Mouse (Mus musculus): Measurements from ENCODE around the gene Rbp1. TPM values are rescaled to one million over a fixed set of nuclear protein-coding genes. Genes with fewer than 3 reads are reported as not detected.
A peak's percentile ranks its signal among the peaks of the same experiment; 100 is the strongest.

Rbp1 gene
- polyA plus RNA-seq, 1 experiment, result 43.6 TPM

DNA sequence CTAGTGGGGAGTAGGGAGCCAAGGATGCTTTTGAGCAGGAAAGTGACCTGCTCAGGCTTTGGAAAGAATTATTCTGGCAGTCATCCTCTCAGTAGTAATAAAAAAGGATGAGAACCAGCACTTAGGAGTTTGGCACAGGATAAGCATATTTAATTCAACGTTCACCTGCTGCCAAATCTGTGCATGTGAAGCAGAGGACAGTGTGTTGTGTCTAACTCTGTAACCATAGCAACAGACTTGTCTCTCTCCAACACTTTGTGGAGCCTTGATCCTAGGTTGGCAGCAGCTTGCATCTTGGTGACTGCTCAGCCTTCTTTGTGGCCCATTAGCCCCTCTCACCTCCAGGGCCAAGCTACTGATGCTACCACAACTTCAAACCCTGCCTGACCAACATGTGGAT lies 28.2 kb downstream of the Rbp1 start:
- TF ChIP-seq POLR2A (IDR thresholded peaks at IDR 0.05; ENCODE audit: borderline replicate concordance, extremely low read depth, insufficient read depth, insufficient read length, poor library complexity, severe bottlenecking) (no peak), CTCF (IDR thresholded peaks at IDR 0.05; ENCODE audit: borderline replicate concordance, extremely low read depth, insufficient read depth, insufficient read length) (no peak)
- peak; percentile 72 for DNase-seq (ENCODE audit: low read depth)

DNA sequence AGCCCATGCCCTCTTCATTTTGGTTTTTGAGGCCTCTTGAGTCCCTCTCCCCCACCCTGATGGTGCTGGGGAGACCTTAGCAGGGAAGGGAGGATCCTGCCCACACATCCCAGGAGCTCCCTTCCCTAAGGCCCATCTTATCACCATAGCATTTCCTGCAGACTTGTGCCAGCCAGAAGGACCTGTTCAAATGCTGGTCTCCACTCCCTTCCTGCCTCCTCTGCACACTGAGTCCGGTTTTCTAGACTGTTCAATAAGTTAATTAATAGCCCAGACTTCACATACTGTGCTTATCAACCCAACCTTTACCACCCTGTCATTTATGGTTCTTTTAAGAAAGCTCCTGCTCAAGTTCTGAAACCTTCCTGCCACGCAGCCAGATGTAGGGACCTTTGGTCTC lies 43.9 kb downstream of the Rbp1 start:
- TF ChIP-seq POLR2A (IDR thresholded peaks at IDR 0.05; ENCODE audit: borderline replicate concordance, extremely low read depth, insufficient read depth, insufficient read length, poor library complexity, severe bottlenecking), result no peak
- no peak for TF ChIP-seq CTCF (IDR thresholded peaks at IDR 0.05; ENCODE audit: borderline replicate concordance, extremely low read depth, insufficient read depth, insufficient read length)
- DNase-seq (ENCODE audit: low read depth), result no peak

DNA sequence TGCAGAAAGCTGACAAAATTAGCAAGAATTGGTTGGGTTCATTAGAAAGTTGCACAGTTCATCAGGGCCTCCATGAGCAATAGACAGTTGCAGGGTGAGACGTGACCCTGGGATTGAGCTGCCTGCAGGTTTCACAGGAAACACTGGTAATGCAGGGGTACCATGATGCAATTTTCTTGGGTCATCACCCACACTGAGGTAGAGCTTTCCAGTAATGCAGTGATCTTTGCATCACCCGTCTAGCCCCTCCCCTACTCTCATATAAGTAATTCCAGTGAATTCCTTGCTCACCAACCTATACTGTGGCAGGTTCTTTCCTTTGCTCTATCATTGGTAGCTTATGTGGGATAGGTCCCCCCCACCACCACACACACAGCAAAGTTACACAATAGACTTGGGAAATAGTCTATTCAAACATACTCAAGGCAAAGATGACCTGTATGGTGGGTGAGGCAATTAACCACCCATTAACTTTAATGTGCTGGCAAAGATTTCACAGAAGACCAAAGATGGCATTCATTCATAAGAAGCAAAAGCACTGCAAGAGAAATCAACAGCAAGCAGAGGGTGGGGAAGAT lies 57.5 kb downstream of the Rbp1 start:
- TF ChIP-seq CTCF (IDR thresholded peaks at IDR 0.05; ENCODE audit: borderline replicate concordance, extremely low read depth, insufficient read depth, insufficient read length) (no peak), POLR2A (IDR thresholded peaks at IDR 0.05; ENCODE audit: borderline replicate concordance, extremely low read depth, insufficient read depth, insufficient read length, poor library complexity, severe bottlenecking) (no peak)
- no peak for DNase-seq (ENCODE audit: low read depth)

DNA sequence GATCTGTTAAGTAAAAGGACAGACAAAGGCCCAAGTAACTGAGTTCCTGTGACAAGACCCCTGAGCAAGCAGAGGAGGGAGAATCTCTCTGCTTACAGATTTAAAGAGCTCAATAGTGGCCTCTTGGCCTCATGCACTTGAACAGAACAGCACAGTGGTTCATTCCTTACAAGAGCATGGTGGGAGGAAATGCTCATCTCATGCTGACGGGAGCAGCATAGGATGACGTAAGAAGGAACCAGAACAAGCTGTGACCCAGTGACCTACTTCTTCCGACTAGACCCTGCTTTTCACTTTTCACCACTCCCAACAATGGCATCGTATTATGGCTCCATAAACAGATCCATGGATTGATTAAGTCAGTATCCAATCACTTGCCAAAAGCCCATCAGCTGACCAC lies 59.5 kb downstream of the Rbp1 start:
- DNase-seq (ENCODE audit: low read depth), result no peak
- TF ChIP-seq POLR2A (IDR thresholded peaks at IDR 0.05; ENCODE audit: borderline replicate concordance, extremely low read depth, insufficient read depth, insufficient read length, poor library complexity, severe bottlenecking) (no peak), CTCF (IDR thresholded peaks at IDR 0.05; ENCODE audit: borderline replicate concordance, extremely low read depth, insufficient read depth, insufficient read length) (no peak)

DNA sequence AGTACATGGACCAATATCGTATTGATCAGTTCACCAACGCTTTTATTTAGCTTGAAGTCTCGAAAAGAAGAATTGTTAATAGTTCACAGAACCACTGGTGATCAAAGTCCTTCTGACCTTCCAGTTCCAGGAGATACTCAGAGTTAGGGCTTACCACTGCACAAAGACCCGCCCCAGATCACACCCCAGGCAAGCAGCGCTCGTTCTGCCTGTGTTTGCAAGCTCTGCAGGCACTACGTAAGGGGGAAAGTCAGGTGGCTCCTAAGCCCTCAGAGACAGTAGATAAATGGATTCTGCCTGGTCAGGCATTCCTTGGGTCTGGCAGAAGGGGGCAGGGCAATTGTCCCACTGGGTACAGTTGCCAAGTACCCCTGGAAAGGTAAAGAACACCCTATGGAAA lies 62.3 kb downstream of the Rbp1 start:
- no peak for TF ChIP-seq POLR2A (IDR thresholded peaks at IDR 0.05; ENCODE audit: borderline replicate concordance, extremely low read depth, insufficient read depth, insufficient read length, poor library complexity, severe bottlenecking)
- TF ChIP-seq CTCF (IDR thresholded peaks at IDR 0.05; ENCODE audit: borderline replicate concordance, extremely low read depth, insufficient read depth, insufficient read length), result no peak
- DNase-seq (ENCODE audit: low read depth), result no peak

DNA sequence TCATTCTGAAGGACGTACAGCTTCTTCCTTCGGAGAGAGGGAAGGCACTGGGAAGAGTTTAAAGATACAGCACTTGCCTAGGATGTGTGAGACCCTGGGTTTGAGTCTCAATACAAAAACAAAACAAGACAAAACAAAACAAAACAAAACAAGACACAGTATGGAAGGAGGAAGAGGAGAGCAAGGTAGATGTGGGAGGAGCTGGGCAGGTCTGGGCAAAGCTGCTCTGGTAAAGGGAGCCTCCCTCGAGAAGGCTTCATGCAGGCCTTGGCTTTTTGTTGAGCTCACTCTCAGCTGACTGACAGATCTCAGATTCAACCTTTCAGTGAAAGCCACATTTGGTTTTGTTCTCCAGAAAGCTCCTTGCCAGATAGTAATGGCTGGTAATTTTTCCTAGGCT lies 63.1 kb downstream of the Rbp1 start, which contains the start of gene Rbp2:
Gene Rbp2, plus strand, starts transcription at position 301 of the 400 bp plus-strand sequence.
- TF ChIP-seq CTCF (IDR thresholded peaks at IDR 0.05; ENCODE audit: borderline replicate concordance, extremely low read depth, insufficient read depth, insufficient read length), result no peak
- TF ChIP-seq POLR2A (IDR thresholded peaks at IDR 0.05; ENCODE audit: borderline replicate concordance, extremely low read depth, insufficient read depth, insufficient read length, poor library complexity, severe bottlenecking), result no peak
- DNase-seq (ENCODE audit: low read depth), result no peak

DNA sequence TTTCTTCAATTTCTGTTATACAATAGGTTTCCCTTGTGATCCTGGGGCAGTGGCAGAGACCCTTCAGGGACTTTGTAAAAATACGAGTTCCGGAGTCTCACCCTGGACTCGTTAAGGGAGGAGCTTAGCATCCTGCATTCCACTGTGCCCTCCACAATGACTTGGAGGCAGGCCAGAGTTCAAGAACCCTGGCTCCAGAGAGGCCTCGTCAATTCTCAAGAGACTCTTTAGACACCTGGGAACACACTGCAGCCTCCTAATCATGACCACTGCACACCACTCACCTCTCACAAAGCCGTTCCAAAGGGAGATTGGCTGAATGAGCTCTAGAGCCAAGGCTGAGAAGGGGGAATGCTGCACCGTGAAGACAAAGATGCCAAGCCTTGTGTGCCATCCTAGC lies 64.5 kb downstream of the Rbp1 start:
- TF ChIP-seq CTCF (IDR thresholded peaks at IDR 0.05; ENCODE audit: borderline replicate concordance, extremely low read depth, insufficient read depth, insufficient read length) (no peak), POLR2A (IDR thresholded peaks at IDR 0.05; ENCODE audit: borderline replicate concordance, extremely low read depth, insufficient read depth, insufficient read length, poor library complexity, severe bottlenecking) (no peak)
- no peak for DNase-seq (ENCODE audit: low read depth)

DNA sequence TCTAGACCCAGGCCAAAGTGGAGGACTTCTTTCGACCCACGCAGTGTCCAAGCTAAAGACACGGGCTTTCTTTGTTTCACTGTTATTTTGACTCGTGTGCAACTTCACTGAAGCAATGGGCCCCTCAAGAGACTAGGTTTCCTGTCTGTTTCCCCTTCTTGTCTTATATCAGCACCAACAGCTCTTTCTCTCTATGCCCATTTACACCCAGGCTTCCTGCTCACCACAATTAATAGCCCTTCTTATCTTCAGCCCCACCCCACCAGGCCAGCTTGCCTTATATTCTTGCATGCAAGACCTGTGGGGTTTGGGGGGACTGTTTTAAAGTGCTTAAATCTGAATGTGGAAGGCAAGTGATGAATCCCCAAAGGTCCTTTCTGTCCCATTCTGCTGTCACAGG lies 66.8 kb downstream of the Rbp1 start:
- DNase-seq (ENCODE audit: low read depth), result no peak
- TF ChIP-seq CTCF (IDR thresholded peaks at IDR 0.05; ENCODE audit: borderline replicate concordance, extremely low read depth, insufficient read depth, insufficient read length), result no peak
- no peak for TF ChIP-seq POLR2A (IDR thresholded peaks at IDR 0.05; ENCODE audit: borderline replicate concordance, extremely low read depth, insufficient read depth, insufficient read length, poor library complexity, severe bottlenecking)

DNA sequence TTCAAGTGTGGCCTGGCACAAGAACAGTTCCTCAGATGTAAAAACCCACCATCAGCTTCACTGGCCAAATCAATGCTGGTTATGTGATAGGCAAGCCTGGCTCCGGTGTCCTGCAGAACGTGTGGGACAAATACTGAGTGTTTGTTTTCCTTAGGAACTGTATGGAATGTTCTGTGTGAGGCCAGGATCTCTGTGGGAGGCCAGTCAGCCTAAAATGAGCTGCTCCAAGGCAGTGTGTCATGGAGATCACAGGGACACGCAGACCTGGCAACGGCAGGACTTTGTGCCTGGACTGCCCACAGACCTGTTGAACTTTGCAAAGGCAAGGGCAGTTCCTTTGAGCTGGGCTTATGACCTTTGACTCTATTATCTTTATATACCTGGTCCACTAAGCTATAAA lies 67.4 kb downstream of the Rbp1 start:
- DNase-seq (ENCODE audit: low read depth), result no peak
- TF ChIP-seq POLR2A (IDR thresholded peaks at IDR 0.05; ENCODE audit: borderline replicate concordance, extremely low read depth, insufficient read depth, insufficient read length, poor library complexity, severe bottlenecking), result no peak
- no peak for TF ChIP-seq CTCF (IDR thresholded peaks at IDR 0.05; ENCODE audit: borderline replicate concordance, extremely low read depth, insufficient read depth, insufficient read length)

DNA sequence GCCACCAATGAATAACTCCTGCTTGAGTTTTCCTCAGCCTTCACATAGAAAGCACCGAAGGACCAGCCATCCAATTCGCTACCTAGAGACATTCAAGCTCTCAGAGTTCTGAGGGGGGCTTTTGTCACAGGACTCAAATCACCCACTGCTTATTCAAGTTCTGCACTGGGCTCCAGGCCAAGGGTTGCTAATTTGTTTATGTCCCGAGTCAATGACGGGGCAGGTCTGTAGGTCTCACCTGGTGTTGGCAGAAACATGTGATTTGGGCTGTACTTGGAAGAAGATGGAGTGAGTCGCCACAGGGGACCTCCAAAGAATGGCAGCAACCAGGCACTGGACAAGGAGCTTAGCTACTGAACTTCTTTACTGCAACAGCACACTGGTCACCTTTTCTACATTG lies 68.3 kb downstream of the Rbp1 start:
- TF ChIP-seq CTCF (IDR thresholded peaks at IDR 0.05; ENCODE audit: borderline replicate concordance, extremely low read depth, insufficient read depth, insufficient read length), result no peak
- no peak for TF ChIP-seq POLR2A (IDR thresholded peaks at IDR 0.05; ENCODE audit: borderline replicate concordance, extremely low read depth, insufficient read depth, insufficient read length, poor library complexity, severe bottlenecking)
- DNase-seq (ENCODE audit: low read depth), result no peak

DNA sequence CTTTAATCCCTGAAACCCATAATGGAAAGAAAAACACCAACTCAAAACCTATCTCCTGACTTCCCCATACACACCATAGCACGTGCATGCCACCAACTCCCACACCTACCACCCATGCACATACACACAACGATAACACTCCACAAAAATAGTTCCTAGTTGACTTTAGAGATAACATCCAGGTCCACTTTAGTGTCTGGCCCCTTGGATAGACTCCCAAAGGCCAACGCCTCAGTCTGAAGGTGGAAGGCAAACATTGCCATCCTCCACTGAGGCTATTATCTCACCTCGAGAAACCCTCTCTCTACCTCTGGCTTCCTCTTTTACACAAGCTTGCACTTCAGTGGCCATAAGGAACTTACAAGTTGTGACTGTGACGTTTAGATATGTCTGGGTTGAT lies 69.5 kb downstream of the Rbp1 start:
- DNase-seq (ENCODE audit: low read depth), result no peak
- TF ChIP-seq CTCF (IDR thresholded peaks at IDR 0.05; ENCODE audit: borderline replicate concordance, extremely low read depth, insufficient read depth, insufficient read length), result no peak

DNA sequence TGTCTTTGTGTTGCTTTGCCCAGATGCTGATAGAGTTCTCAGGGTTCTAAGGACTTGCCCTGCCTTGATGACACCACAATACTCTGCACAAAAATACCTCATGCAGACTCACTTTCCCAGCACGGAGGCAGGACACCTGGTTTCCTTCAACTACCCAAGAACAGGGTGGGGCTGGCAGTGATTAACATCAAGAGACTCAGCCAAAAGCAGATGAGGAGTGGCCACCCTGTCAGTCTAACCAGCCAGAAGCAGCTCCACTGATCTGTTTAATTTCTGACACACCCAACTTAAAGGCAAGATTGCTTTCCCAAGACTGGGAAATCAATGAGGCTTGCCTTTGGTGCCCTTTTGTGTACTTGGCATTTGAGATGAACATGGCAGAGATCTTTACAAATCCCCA lies 70.1 kb downstream of the Rbp1 start:
- no peak for TF ChIP-seq POLR2A (IDR thresholded peaks at IDR 0.05; ENCODE audit: borderline replicate concordance, extremely low read depth, insufficient read depth, insufficient read length, poor library complexity, severe bottlenecking)
- TF ChIP-seq CTCF (IDR thresholded peaks at IDR 0.05; ENCODE audit: borderline replicate concordance, extremely low read depth, insufficient read depth, insufficient read length), result no peak
- DNase-seq (ENCODE audit: low read depth), result no peak

Other genes starting within 250 kb of the Rbp1 start
- gene Nmnat3, start 135.5 kb upstream of the Rbp1 start, polyA plus RNA-seq (2012; rRNA removed), result 1.1 and 1.7 TPM in 2 replicates
- gene Rbp2, start 63.2 kb downstream of the Rbp1 start, polyA plus RNA-seq (2012; rRNA removed), result 0.18 and 0.19 TPM in 2 replicates
- 78.1 and 91.7 TPM in 2 replicates for gene Copb2, start 140.8 kb downstream of the Rbp1 start, polyA plus RNA-seq (2012; rRNA removed)
- gene Mrps22, start 178.7 kb downstream of the Rbp1 start, polyA plus RNA-seq (2012; rRNA removed), result 33.9 and 42.3 TPM in 2 replicates

Data from brain, embryonic 14.5 days (tissue).